Comparison of ENCODE assay signal across 8 mouse cellular contexts in genomic region chr5:149321909-149322841, GRCm38 (mm10). TPM values are rescaled to one million over a fixed set of nuclear protein-coding genes. Genes with fewer than 3 reads are reported as not detected.
DNase-seq lines count a peak whose midpoint lies in the region; ATAC-seq and TF ChIP-seq lines count a peak whose summit lies in the region.

No protein-coding gene starts in this region.

- no peak overlapping the region for H3K4me3 ChIP-seq in forebrain, embryonic 10.5 days
- no peak overlapping the region for H3K4me3 ChIP-seq in kidney, embryonic 16.5 days (ENCODE audit: low read length)
- no peak overlapping the region for H3K4me3 ChIP-seq in midbrain, postnatal 0 days (ENCODE audit: low read depth, low read length)

- H3K9me3 ChIP-seq in forebrain, embryonic 10.5 days, result no peaks in the 10 kb centered on the region
- no peaks in the 10 kb centered on the region for H3K9me3 ChIP-seq in kidney, embryonic 16.5 days (ENCODE audit: low read length)
- H3K9me3 ChIP-seq in midbrain, postnatal 0 days (ENCODE audit: low read length), result no peaks in the 10 kb centered on the region

- H3K9ac ChIP-seq in kidney, embryonic 16.5 days (replicated peaks; ENCODE audit: low read length), result no peak overlapping the region
- no peak overlapping the region for H3K9ac ChIP-seq in midbrain, postnatal 0 days (replicated peaks; ENCODE audit: low read length, poor library complexity, severe bottlenecking)

- peak overlapping the region; percentile 84 for H3K27ac ChIP-seq in forebrain, embryonic 10.5 days
- peak overlapping the region; percentile 54 for H3K27ac ChIP-seq in kidney, embryonic 16.5 days (ENCODE audit: low read length)
- H3K27ac ChIP-seq in midbrain, postnatal 0 days (ENCODE audit: low read depth, low read length), result peak overlapping the region; percentile 21

- H3K4me2 ChIP-seq in kidney, embryonic 16.5 days (replicated peaks; ENCODE audit: low read depth, low read length), result 0 out of 2 replicates have a peak overlapping the region, but pooled peaks have one; percentile 11
- H3K4me2 ChIP-seq in midbrain, postnatal 0 days (ENCODE audit: low read depth, low read length, poor library complexity, severe bottlenecking), result no peak overlapping the region

- DNase-seq in heart, adult 11 months, result peak; percentile 85
- DNase-seq in heart, postnatal 4 days, result no peak
- DNase-seq in forebrain, embryonic 10.5 days (ENCODE audit: extremely low spot score, low spot score), result no peak
- DNase-seq in midbrain, postnatal 0 days (ENCODE audit: low spot score), result peak; percentile 23
- no peak for DNase-seq in urinary bladder, postnatal 4 days (ENCODE audit: low spot score in 2 of 2)
- DNase-seq in cerebellum, adult 11 months, result no peak
- no peak for DNase-seq in layer of hippocampus, adult 11-12 months (ENCODE audit: low spot score)

- 64% methylated on average over 15 of the region's 15 CpGs for WGBS in forebrain, embryonic 10.5 days
- 37% methylated on average over 15 of the region's 15 CpGs for WGBS in kidney, embryonic 16.5 days
- WGBS in midbrain, postnatal 0 days, result 61% methylated on average over 15 of the region's 15 CpGs

- ATAC-seq in kidney, embryonic 16.5 days (ENCODE audit: low FRiP score, low TSS enrichment), result no peak
- no peak for ATAC-seq in midbrain, postnatal 0 days (ENCODE audit: low FRiP score)

- H3K27me3 ChIP-seq in forebrain, embryonic 10.5 days (ENCODE audit: poor library complexity, severe bottlenecking), result 0 out of 2 replicates have a peak, but pooled peaks cover 5% of the 10 kb centered on the region
- H3K27me3 ChIP-seq in kidney, embryonic 16.5 days (ENCODE audit: insufficient read depth, low read length), result no peaks in the 10 kb centered on the region
- H3K27me3 ChIP-seq in midbrain, postnatal 0 days (ENCODE audit: insufficient read depth, low read length), result no peaks in the 10 kb centered on the region

- H3K36me3 ChIP-seq in forebrain, embryonic 10.5 days (replicated peaks), result no peaks in the 10 kb centered on the region
- no peaks in the 10 kb centered on the region for H3K36me3 ChIP-seq in kidney, embryonic 16.5 days (ENCODE audit: insufficient read depth, low read length)
- no peaks in the 10 kb centered on the region for H3K36me3 ChIP-seq in midbrain, postnatal 0 days (ENCODE audit: insufficient read depth, low read length)

- peaks cover 67% of the 10 kb centered on the region for H3K4me1 ChIP-seq in forebrain, embryonic 10.5 days
- peaks cover 38% of the 10 kb centered on the region for H3K4me1 ChIP-seq in kidney, embryonic 16.5 days (ENCODE audit: insufficient read depth, low read length)
- peaks cover 21% of the 10 kb centered on the region for H3K4me1 ChIP-seq in midbrain, postnatal 0 days (ENCODE audit: insufficient read depth, low read length)

- TF ChIP-seq CTCF in midbrain, postnatal 0 days (IDR thresholded peaks at IDR 0.05), result peak; percentile 26

RNA-seq across cellular contexts. Expression of gene Alox5ap, which starts 57.6 kb away (rescaled TPM):
- total RNA-seq in heart, postnatal 4 days (2021), result 1 to 10 TPM; 7.6 TPM
- 2.6 and 3.9 TPM in 2 replicates for polyA plus RNA-seq in forebrain, embryonic 10.5 days (2016; fragmentation: Nextera tagmentation; extraction: Ambion mirVana)
- 12.6 and 17.8 TPM in 2 replicates for polyA plus RNA-seq in kidney, embryonic 16.5 days (2015; fragmentation: Nextera tagmentation; extraction: Ambion mirVana)
- 2.5 and 8.5 TPM in 2 replicates for total RNA-seq in midbrain, postnatal 0 days (2014; rRNA removed)
- 10.5 and 10.6 TPM in 2 replicates for polyA plus RNA-seq in midbrain, postnatal 0 days (2015; fragmentation: Nextera tagmentation; extraction: Ambion mirVana)

Comparison
In these comparisons a context has a peak if more than half of its experiments do, and no peak if none do; other contexts are left out.
1. DNase-seq: peak in heart, adult 11 months (single experiment) and midbrain, postnatal 0 days (single experiment); none in heart, postnatal 4 days (single experiment), forebrain, embryonic 10.5 days (single experiment), urinary bladder, postnatal 4 days (0 of 2), cerebellum, adult 11 months (single experiment) and layer of hippocampus, adult 11-12 months (single experiment).
2. H3K27ac ChIP-seq: peak in every context shown above with its lines; median percentile 84 in forebrain, embryonic 10.5 days; 54 in kidney, embryonic 16.5 days; 21 in midbrain, postnatal 0 days.